Mouse (Mus musculus) midbrain, postnatal 0 days (tissue): ENCODE measurements around the gene Stum. TPM values are rescaled to one million over a fixed set of nuclear protein-coding genes. Genes with fewer than 3 reads are reported as not detected.

Experiments used
- ATAC-seq: fragments of 200-750 bp; cut with Nextera tagmentation; 2 replicates; pipeline ENCODE4 v1.8.0; 2017; ENCODE audit warnings: moderate number of reproducible peaks, mild to moderate bottlenecking, moderate TSS enrichment, moderate library complexity; ENCODE audit not compliant: low FRiP score
- DNase-seq: peaks from one replicate; pipeline ENCODE4 v3.0.0-alpha.2; 2015; ENCODE audit warnings: low spot score
- H3K27ac ChIP-seq: fragments of 300-500 bp; sonication (generic); 2 replicates; pipeline ENCODE4 v1.5.1; 2014; ENCODE audit warnings: low read depth, mild to moderate bottlenecking, low read length, mixed read lengths
- H3K27me3 ChIP-seq: fragments of 300-500 bp; sonication (generic); 2 replicates; pipeline ENCODE4 v1.6.1; 2014; ENCODE audit warnings: low read length, control low read depth, mixed read lengths; ENCODE audit not compliant: insufficient read depth
- H3K36me3 ChIP-seq: fragments of 300-500 bp; sonication (generic); 2 replicates; pipeline ENCODE4 v1.6.1; 2014; ENCODE audit warnings: low read length, control low read depth, mixed read lengths; ENCODE audit not compliant: insufficient read depth
- H3K4me1 ChIP-seq: fragments of 300-500 bp; sonication (generic); 2 replicates; pipeline ENCODE4 v1.6.1; 2014; ENCODE audit warnings: mild to moderate bottlenecking, control low read depth, antibody characterized with exemption, low read length, mixed read lengths; ENCODE audit not compliant: insufficient read depth
- H3K4me2 ChIP-seq: fragments of 300-500 bp; sonication (generic); 2 replicates; pipeline ENCODE4 v1.6.1; 2014; ENCODE audit warnings: low read depth, mild to moderate bottlenecking, low read length, mixed read lengths; ENCODE audit not compliant: poor library complexity, severe bottlenecking
- H3K4me3 ChIP-seq: fragments of 300-500 bp; sonication (generic); 2 replicates; pipeline ENCODE4 v1.5.1; 2014; ENCODE audit warnings: low read depth, mild to moderate bottlenecking, low read length, moderate library complexity
- H3K9ac ChIP-seq: fragments of 300-500 bp; sonication (generic); replicated peaks from 2 replicates; pipeline ENCODE4 v1.6.1; 2014; ENCODE audit warnings: mild to moderate bottlenecking, low read length, moderate library complexity, mixed read lengths; ENCODE audit not compliant: poor library complexity, severe bottlenecking
- H3K9me3 ChIP-seq: fragments of 300-500 bp; sonication (generic); 2 replicates; pipeline ENCODE4 v1.6.1; 2016; ENCODE audit warnings: low read length, control low read depth
- CTCF ChIP-seq: IDR thresholded peaks from 2 replicates; pipeline ENCODE4 v1.5.1; 2016; ENCODE audit warnings: antibody characterized with exemption, mild to moderate bottlenecking
- WGBS: fragments of 180-500 bp; shearing (Covaris S2); extraction: QIAGEN DNeasy Blood & Tissue Kit; methylation state at CpG from one replicate; pipeline ENCODE4 v1.1.7; 2014; 5-methylcytosine and 5-hydroxymethylcytosine counted together
- polyA plus RNA-seq: library from polyadenylated mRNA; unstranded; fragments of >200 nt; fragmentation: Nextera tagmentation; extraction: Ambion mirVana; gene quantifications from 2 replicates; pipeline ENCODE4 v1.2.1, GENCODE M21; 2015
- total RNA-seq: library from RNA; depleted of rRNA; stranded (reverse); fragments of >200 nt; gene quantifications from 2 replicates; pipeline ENCODE4 v1.2.3, GENCODE M21; 2014; rRNA removed

Gene Stum
- total and polyA plus RNA-seq, 2 experiments from 2014 or later, result 17.8 to 86.7 TPM

- Histone ChIP-seq H3K4me3 (no peak overlapping the region), H3K9me3 (no peaks in the 10 kb centered on the region), H3K4me1 (0 out of 2 replicates have a peak, but pooled peaks cover 6% of the 10 kb centered on the region), H3K27ac (no peak overlapping the region), H3K4me2 (no peak overlapping the region), H3K27me3 (no peaks in the 10 kb centered on the region), H3K9ac (no peak overlapping the region), H3K36me3 (no peaks in the 10 kb centered on the region)
- no peak for DNase-seq
- TF ChIP-seq CTCF, result no peak
- 94% methylated on average over 8 of the region's 8 CpGs for WGBS
- ATAC-seq, result no peak
These were observed 99.4 kb downstream of the Stum start for GRCm38 (mm10) chr1:180383884-180384283.

Other genes starting within 250 kb of the Stum start
- gene Psen2, start 220.1 kb downstream of the Stum start, total RNA-seq, result 30.6 and 32.1 TPM in 2 replicates
- gene Psen2, start 220.1 kb downstream of the Stum start, polyA plus RNA-seq, result 22.0 and 24.5 TPM in 2 replicates
- 12.2 and 13.9 TPM in 2 replicates for gene Itpkb, start 153.0 kb downstream of the Stum start, total RNA-seq
- 2.0 and 2.2 TPM in 2 replicates for gene Itpkb, start 153.0 kb downstream of the Stum start, polyA plus RNA-seq
- gene Parp1, start 85.4 kb upstream of the Stum start, total RNA-seq, result 65.9 and 66.3 TPM in 2 replicates
- 43.0 and 43.2 TPM in 2 replicates for gene Parp1, start 85.4 kb upstream of the Stum start, polyA plus RNA-seq
- gene Lin9, start 157.6 kb upstream of the Stum start, total RNA-seq, result 8.3 and 11.2 TPM in 2 replicates
- 3.4 and 4.1 TPM in 2 replicates for gene Lin9, start 157.6 kb upstream of the Stum start, polyA plus RNA-seq
- gene Mixl1, start 213.5 kb upstream of the Stum start, total RNA-seq, result not detected in 2 replicates
- 0.10 and 0.17 TPM in 2 replicates for gene Mixl1, start 213.5 kb upstream of the Stum start, polyA plus RNA-seq
- 30.0 and 42.5 TPM in 2 replicates for gene Acbd3, start 242.5 kb upstream of the Stum start, total RNA-seq
- gene Acbd3, start 242.5 kb upstream of the Stum start, polyA plus RNA-seq, result 15.8 and 18.8 TPM in 2 replicates